Mouse (Mus musculus): ENCODE data around the gene Acrbp. TPM values are rescaled to one million over a fixed set of nuclear protein-coding genes. Genes with fewer than 3 reads are reported as not detected.

Acrbp gene
- 25.3 and 37.8 TPM in 2 replicates for polyA plus RNA-seq (2012; rRNA removed)

DNA sequence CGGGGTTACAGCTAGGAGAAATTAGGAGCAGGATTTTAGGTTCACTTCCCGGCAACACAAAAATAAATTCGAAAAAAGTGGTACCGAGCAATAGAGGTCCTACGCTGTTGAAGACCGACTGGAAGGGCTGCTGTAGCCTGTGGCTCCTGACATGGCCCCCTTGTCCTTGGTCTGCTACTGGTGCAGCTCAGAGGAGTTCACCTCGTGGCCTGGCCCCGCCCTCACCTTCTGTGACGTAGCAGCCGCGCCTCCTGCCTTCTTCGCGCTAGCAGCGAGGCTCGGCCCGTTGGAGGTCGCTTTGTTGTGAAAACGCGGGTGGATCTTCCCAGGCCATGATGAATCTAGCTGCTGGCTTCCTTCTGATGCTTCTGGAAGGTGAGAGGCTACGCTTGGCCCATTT is at the start of gene Acrbp:
Acrbp (plus strand) TSS at position 12 of the 400 bp plus-strand sequence.

DNA sequence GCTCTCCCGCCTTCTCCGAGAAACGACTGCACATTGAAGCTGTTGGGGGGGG is 40.5 kb upstream of the Acrbp start, which contains the start of gene Zfp384:
Zfp384 (plus strand) TSS at position 17 of the 52 bp plus-strand sequence.

DNA sequence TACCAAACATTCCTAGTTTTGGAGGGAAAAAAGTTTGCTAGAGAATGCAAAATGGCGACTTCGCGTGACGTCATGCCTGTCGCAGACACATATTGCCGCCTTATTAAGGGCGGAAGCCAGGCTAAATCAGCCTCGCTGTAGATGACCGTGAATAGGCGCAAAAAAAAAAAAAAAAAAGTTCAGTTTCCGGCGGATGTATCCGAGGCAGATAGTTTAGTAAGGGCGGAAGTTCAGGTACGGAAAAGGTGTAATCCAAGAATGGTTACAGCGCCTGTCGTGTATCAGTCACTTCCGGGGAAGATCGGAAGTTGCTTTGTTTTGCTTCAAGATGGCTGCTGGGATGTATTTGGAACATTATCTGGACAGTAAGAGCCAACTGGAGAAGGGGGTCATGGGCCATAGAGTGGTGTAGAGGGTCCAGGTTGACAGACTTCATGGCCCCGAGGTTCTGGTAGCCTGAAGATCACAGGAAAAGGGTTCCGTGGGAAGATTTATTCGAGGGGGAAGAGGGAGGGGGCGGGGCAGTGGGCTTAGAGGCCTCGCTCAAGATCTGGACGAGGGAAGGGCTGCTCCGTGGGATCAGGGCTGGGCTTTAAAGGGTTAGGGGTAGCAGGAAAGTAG is 9.8 kb upstream of the Acrbp start, which contains the start of gene Ing4:
Ing4 (plus strand) TSS at position 228 of the 621 bp plus-strand sequence.

DNA sequence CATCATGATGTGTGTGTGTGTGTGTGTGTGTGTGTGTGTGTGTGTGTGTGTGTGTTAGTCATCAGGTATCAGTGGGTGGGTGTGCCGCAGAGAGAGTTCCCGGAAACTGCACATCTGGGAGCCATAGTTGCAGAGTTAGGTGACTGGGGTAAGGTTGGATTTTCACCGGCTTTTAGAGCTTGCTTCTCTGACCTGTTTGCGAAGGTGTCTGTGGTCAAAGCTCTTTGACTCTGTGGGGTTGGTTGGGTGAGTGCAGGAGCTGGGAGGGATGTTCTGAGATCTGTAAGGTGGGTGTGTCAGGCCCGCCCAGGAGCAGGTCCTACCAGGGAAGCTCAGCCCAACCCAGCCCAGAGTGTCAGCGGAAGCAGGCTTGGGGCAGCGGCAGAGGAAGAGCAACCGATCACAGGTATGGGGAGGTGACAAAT is 18.1 kb downstream of the Acrbp start, which contains the start of gene Lpar5:
Lpar5 (plus strand) TSS at position 350 of the 425 bp plus-strand sequence.

DNA sequence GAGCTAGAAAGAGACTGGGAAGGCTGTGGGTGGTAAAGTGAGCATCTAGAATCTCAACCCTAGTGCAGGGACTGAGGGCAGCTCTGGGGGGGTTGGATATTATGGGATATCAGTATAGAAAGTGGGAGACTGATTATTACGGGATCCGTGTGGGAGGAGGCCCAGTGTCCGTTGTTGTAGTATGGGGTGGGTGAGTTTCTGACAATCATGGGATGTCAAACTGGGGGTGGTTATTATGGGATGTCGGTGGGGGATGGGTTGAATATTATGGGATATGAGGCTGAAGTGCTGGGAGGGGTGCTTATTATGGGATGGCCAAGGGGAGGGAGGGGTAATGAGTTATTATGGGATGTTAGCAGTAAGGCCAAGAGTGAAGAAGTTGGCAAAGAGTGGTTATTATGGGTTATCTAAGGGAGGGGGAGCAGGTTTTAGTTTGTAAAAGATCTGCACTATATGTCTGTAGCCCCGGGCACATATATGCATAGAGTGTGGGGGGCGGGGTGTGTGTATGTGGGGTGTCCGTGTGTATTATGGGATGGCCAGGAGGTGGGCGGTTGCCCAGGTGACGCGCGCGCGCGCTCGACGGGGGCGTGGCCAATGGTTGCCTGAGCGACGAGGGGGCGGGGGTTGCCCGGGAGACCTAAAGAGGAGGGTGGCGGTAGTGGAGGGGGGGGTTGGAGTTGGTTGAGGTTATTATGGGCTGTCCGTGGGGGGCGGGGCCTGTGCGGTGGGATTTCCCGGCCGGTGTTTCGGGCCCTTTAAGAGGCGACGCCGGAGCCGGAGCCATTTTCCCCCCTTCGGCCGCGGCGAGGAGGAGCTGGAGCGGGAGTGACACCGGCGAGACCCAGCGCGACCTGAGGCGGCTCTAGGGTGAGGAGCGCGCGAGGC is 46.1 kb downstream of the Acrbp start, which contains the start of gene Chd4:
Chd4 (plus strand) TSS at position 591 of the 888 bp plus-strand sequence.

Other genes starting within 250 kb of the Acrbp start
- gene Spsb2, start 241.0 kb upstream of the Acrbp start, polyA plus RNA-seq (2012; rRNA removed), result 6.0 and 8.9 TPM in 2 replicates
- gene Tpi1, start 235.4 kb upstream of the Acrbp start, polyA plus RNA-seq (2012; rRNA removed), result 559 and 705 TPM in 2 replicates
- 111 and 146 TPM in 2 replicates for gene Usp5, start 220.2 kb upstream of the Acrbp start, polyA plus RNA-seq (2012; rRNA removed)
- 157 and 168 TPM in 2 replicates for gene Cdca3, start 220.1 kb upstream of the Acrbp start, polyA plus RNA-seq (2012; rRNA removed)
- gene Gnb3, start 209.4 kb upstream of the Acrbp start, polyA plus RNA-seq (2012; rRNA removed), result 2.2 and 3.0 TPM in 2 replicates
- 103 and 125 TPM in 2 replicates for gene P3h3, start 191.9 kb upstream of the Acrbp start, polyA plus RNA-seq (2012; rRNA removed)
- gene Gpr162, start 185.7 kb upstream of the Acrbp start, polyA plus RNA-seq (2012; rRNA removed), result 13.4 and 15.2 TPM in 2 replicates
- 0.01 and 0.05 TPM in 2 replicates for gene Cd4, start 161.5 kb upstream of the Acrbp start, polyA plus RNA-seq (2012; rRNA removed)
- 2.3 and 3.2 TPM in 2 replicates for gene Lag3, start 138.0 kb upstream of the Acrbp start, polyA plus RNA-seq (2012; rRNA removed)
- 1,105 and 3,481 TPM in 2 replicates for gene Ptms, start 129.6 kb upstream of the Acrbp start, polyA plus RNA-seq (2012; rRNA removed)
- 358 and 360 TPM in 2 replicates for gene Mlf2, start 118.3 kb upstream of the Acrbp start, polyA plus RNA-seq (2012; rRNA removed)
- gene Cops7a, start 84.2 kb upstream of the Acrbp start, polyA plus RNA-seq (2012; rRNA removed), result 122 and 143 TPM in 2 replicates
- gene Pianp, start 53.0 kb upstream of the Acrbp start, polyA plus RNA-seq (2012; rRNA removed), result 1.6 and 3.4 TPM in 2 replicates
- 52.2 and 93.4 TPM in 2 replicates for gene Zfp384, start 40.5 kb upstream of the Acrbp start, polyA plus RNA-seq (2012; rRNA removed)
- gene Ing4, start 9.9 kb upstream of the Acrbp start, polyA plus RNA-seq (2012; rRNA removed), result 130 and 145 TPM in 2 replicates
- 0.22 and 0.24 TPM in 2 replicates for gene Lpar5, start 18.2 kb downstream of the Acrbp start, polyA plus RNA-seq (2012; rRNA removed)
- 164 and 215 TPM in 2 replicates for gene Chd4, start 46.3 kb downstream of the Acrbp start, polyA plus RNA-seq (2012; rRNA removed)
- 45.9 and 58.2 TPM in 2 replicates for gene Nop2, start 82.2 kb downstream of the Acrbp start, polyA plus RNA-seq (2012; rRNA removed)
- gene Iffo1, start 95.6 kb downstream of the Acrbp start, polyA plus RNA-seq (2012; rRNA removed), result 26.0 and 30.3 TPM in 2 replicates
- 3,932 and 4,365 TPM in 2 replicates for gene Gapdh, start 116.8 kb downstream of the Acrbp start, polyA plus RNA-seq (2012; rRNA removed)
- gene Ncapd2, start 142.0 kb downstream of the Acrbp start, polyA plus RNA-seq (2012; rRNA removed), result 349 and 495 TPM in 2 replicates
- 84.9 and 134 TPM in 2 replicates for gene Mrpl51, start 142.1 kb downstream of the Acrbp start, polyA plus RNA-seq (2012; rRNA removed)
- 10.6 and 11.9 TPM in 2 replicates for gene Vamp1, start 165.9 kb downstream of the Acrbp start, polyA plus RNA-seq (2012; rRNA removed)
- 1.1 and 1.3 TPM in 2 replicates for gene Tapbpl, start 182.2 kb downstream of the Acrbp start, polyA plus RNA-seq (2012; rRNA removed)
- gene Cd27, start 187.3 kb downstream of the Acrbp start, polyA plus RNA-seq (2012; rRNA removed), result 0.18 and 0.21 TPM in 2 replicates
- 0.06 and 0.26 TPM in 2 replicates for gene Tuba3a, start 236.4 kb downstream of the Acrbp start, polyA plus RNA-seq (2012; rRNA removed)